Mouse (Mus musculus) midbrain, embryonic 11.5 days (tissue): ENCODE results near the gene Ppm1a. TPM values are rescaled to one million over a fixed set of nuclear protein-coding genes. Genes with fewer than 3 reads are reported as not detected.

ENCODE experiments used
- ATAC-seq: fragments of 200-750 bp; cut with Nextera tagmentation; 2 replicates; pipeline ENCODE4 v1.8.0; 2017; ENCODE audit warnings: moderate TSS enrichment, moderate library complexity; ENCODE audit not compliant: low FRiP score
- DNase-seq: peaks from one replicate; pipeline ENCODE4 v3.0.0; 2015; ENCODE audit warnings: low spot score; ENCODE audit errors: missing footprints
- H3K27ac ChIP-seq: fragments of 300-500 bp; sonication (generic); 2 replicates; pipeline ENCODE4 v1.5.1; 2014; ENCODE audit warnings: low read depth, low read length
- H3K27me3 ChIP-seq: fragments of 300-500 bp; sonication (generic); 2 replicates; pipeline ENCODE4 v1.6.1; 2014; ENCODE audit warnings: mild to moderate bottlenecking, low read length, moderate library complexity, mixed read lengths; ENCODE audit not compliant: control insufficient read depth, insufficient read depth
- H3K36me3 ChIP-seq: fragments of 300-500 bp; sonication (generic); 2 replicates; pipeline ENCODE4 v1.6.1; 2014; ENCODE audit warnings: mild to moderate bottlenecking, low read length, moderate library complexity, mixed read lengths; ENCODE audit not compliant: control insufficient read depth, insufficient read depth
- H3K4me1 ChIP-seq: fragments of 300-500 bp; sonication (generic); 2 replicates; pipeline ENCODE4 v1.6.1; 2014; ENCODE audit warnings: low read length; ENCODE audit not compliant: control insufficient read depth, insufficient read depth
- H3K4me2 ChIP-seq: fragments of 300-500 bp; sonication (generic); 2 replicates; pipeline ENCODE4 v1.6.1; 2014; ENCODE audit warnings: mild to moderate bottlenecking, moderate library complexity
- H3K4me3 ChIP-seq: fragments of 300-500 bp; sonication (generic); 2 replicates; pipeline ENCODE4 v1.5.1; 2014; ENCODE audit warnings: low read depth, low read length
- H3K9ac ChIP-seq: fragments of 300-500 bp; sonication (generic); 2 replicates; pipeline ENCODE4 v1.6.1; 2014; ENCODE audit warnings: low read length
- H3K9me3 ChIP-seq: fragments of 300-500 bp; sonication (generic); 2 replicates; pipeline ENCODE4 v1.6.1; 2016; ENCODE audit warnings: low read length; ENCODE audit not compliant: control insufficient read depth
- WGBS: fragments of 180-500 bp; shearing (Covaris S2); extraction: QIAGEN DNeasy Blood & Tissue Kit; methylation state at CpG from one replicate; pipeline ENCODE4 v1.1.7; 2014; 5-methylcytosine and 5-hydroxymethylcytosine counted together
- polyA plus RNA-seq: library from polyadenylated mRNA; unstranded; fragments of >200 nt; fragmentation: Nextera tagmentation; extraction: Ambion mirVana; gene quantifications from 2 replicates; pipeline ENCODE4 v1.2.1, GENCODE M21; 2014

Ppm1a gene
- polyA plus RNA-seq, 1 experiment from 2014 or later = 77.5 TPM

- Histone ChIP-seq H3K4me1 (no peaks in the 10 kb centered on the region), H3K9me3 (no peaks in the 10 kb centered on the region), H3K27me3 (no peaks in the 10 kb centered on the region), H3K27ac (no peak overlapping the region), H3K36me3 (no peaks in the 10 kb centered on the region), H3K4me3 (no peak overlapping the region), H3K4me2 (no peak overlapping the region), H3K9ac (no peak overlapping the region)
- DNase-seq = peak; percentile 71
- ATAC-seq = no peak
- 85% methylated on average over 5 of the region's 5 CpGs for WGBS
These were observed 29.6 kb upstream of the Ppm1a start for GRCm38 (mm10) chr12:72727611-72728010.

- no peak overlapping the region for H3K4me2 ChIP-seq
- no peak overlapping the region for H3K4me3 ChIP-seq
- H3K9me3 ChIP-seq = no peaks in the 10 kb centered on the region
- no peaks in the 10 kb centered on the region for H3K27me3 ChIP-seq
- ATAC-seq = no peak
- H3K9ac ChIP-seq = no peak overlapping the region
- 26% methylated on average over 2 of the region's 2 CpGs for WGBS
- DNase-seq = no peak
- no peaks in the 10 kb centered on the region for H3K4me1 ChIP-seq
- no peaks in the 10 kb centered on the region for H3K36me3 ChIP-seq
- H3K27ac ChIP-seq = no peak overlapping the region
These were observed 23.1 kb upstream of the Ppm1a start for GRCm38 (mm10) chr12:72734112-72734511.

GRCm38 (mm10) chr12:72741176-72741575 is 16.1 kb upstream of the Ppm1a start:
- no peak for ATAC-seq
- no peak overlapping the region for H3K9ac ChIP-seq
- no peak for DNase-seq
- H3K4me1 ChIP-seq = no peaks in the 10 kb centered on the region
- H3K9me3 ChIP-seq = no peaks in the 10 kb centered on the region
- no peak overlapping the region for H3K27ac ChIP-seq
- WGBS = 80% methylated on average over 6 of the region's 6 CpGs
- H3K27me3 ChIP-seq = no peaks in the 10 kb centered on the region
- no peak overlapping the region for H3K4me3 ChIP-seq
- H3K36me3 ChIP-seq = no peaks in the 10 kb centered on the region
- H3K4me2 ChIP-seq = no peak overlapping the region

- H3K27me3 ChIP-seq = no peaks in the 10 kb centered on the region
- DNase-seq = no peak
- no peak overlapping the region for H3K4me3 ChIP-seq
- 46% methylated on average over 9 of the region's 9 CpGs for WGBS
- no peak for ATAC-seq
- no peak overlapping the region for H3K9ac ChIP-seq
- no peaks in the 10 kb centered on the region for H3K4me1 ChIP-seq
- H3K27ac ChIP-seq = no peak overlapping the region
- H3K4me2 ChIP-seq = no peak overlapping the region
- H3K9me3 ChIP-seq = no peaks in the 10 kb centered on the region
- no peaks in the 10 kb centered on the region for H3K36me3 ChIP-seq
These were observed 12.4 kb upstream of the Ppm1a start for GRCm38 (mm10) chr12:72744803-72745360.

- 54% methylated on average over 14 of the region's 14 CpGs for WGBS
- Histone ChIP-seq H3K9ac (no peak overlapping the region), H3K27me3 (no peaks in the 10 kb centered on the region), H3K4me3 (no peak overlapping the region), H3K4me2 (no peak overlapping the region), H3K36me3 (no peaks in the 10 kb centered on the region), H3K4me1 (no peaks in the 10 kb centered on the region), H3K27ac (no peak overlapping the region), H3K9me3 (no peaks in the 10 kb centered on the region)
- DNase-seq (no peak), ATAC-seq (no peak)
These were observed 11.8 kb upstream of the Ppm1a start for GRCm38 (mm10) chr12:72745486-72745885.

GRCm38 (mm10) chr12:72748341-72748740 is 8.9 kb upstream of the Ppm1a start:
- H3K27ac ChIP-seq = no peak overlapping the region
- no peak for ATAC-seq
- WGBS = 82% methylated on average over 4 of the region's 4 CpGs

GRCm38 (mm10) chr12:72748841-72749240 is 8.4 kb upstream of the Ppm1a start:
- Histone ChIP-seq H3K27ac (no peak overlapping the region), H3K4me1 (no peaks in the 10 kb centered on the region), H3K9me3 (no peaks in the 10 kb centered on the region), H3K36me3 (no peaks in the 10 kb centered on the region), H3K4me2 (no peak overlapping the region), H3K9ac (no peak overlapping the region), H3K27me3 (no peaks in the 10 kb centered on the region), H3K4me3 (no peak overlapping the region)
- DNase-seq (no peak), ATAC-seq (no peak)
- WGBS = 84% methylated on average over 4 of the region's 4 CpGs

More at GRCm38 (mm10) chr12:72748341-72748740, 8.9 kb upstream of the Ppm1a start:
- H3K4me1 ChIP-seq = no peaks in the 10 kb centered on the region
- H3K4me2 ChIP-seq = no peak overlapping the region
- H3K9ac ChIP-seq = no peak overlapping the region
- H3K36me3 ChIP-seq = no peaks in the 10 kb centered on the region
- H3K27me3 ChIP-seq = no peaks in the 10 kb centered on the region
- DNase-seq = no peak
- H3K4me3 ChIP-seq = no peak overlapping the region
- no peaks in the 10 kb centered on the region for H3K9me3 ChIP-seq

GRCm38 (mm10) chr12:72749500-72749899 is 7.8 kb upstream of the Ppm1a start:
- WGBS = 89% methylated on average over 2 of the region's 2 CpGs
- Histone ChIP-seq H3K9ac (no peak overlapping the region), H3K36me3 (no peaks in the 10 kb centered on the region), H3K9me3 (no peaks in the 10 kb centered on the region), H3K4me3 (no peak overlapping the region), H3K27ac (no peak overlapping the region), H3K4me2 (no peak overlapping the region), H3K27me3 (no peaks in the 10 kb centered on the region), H3K4me1 (no peaks in the 10 kb centered on the region)
- ATAC-seq = no peak
- DNase-seq = no peak

GRCm38 (mm10) chr12:72750016-72750415 is 7.2 kb upstream of the Ppm1a start:
- no peak overlapping the region for H3K4me3 ChIP-seq
- no peak overlapping the region for H3K27ac ChIP-seq
- no peaks in the 10 kb centered on the region for H3K9me3 ChIP-seq
- ATAC-seq (no peak), DNase-seq (no peak)
- WGBS = 88% methylated on average over 5 of the region's 5 CpGs
- H3K4me1 ChIP-seq = no peaks in the 10 kb centered on the region
- H3K9ac ChIP-seq = no peak overlapping the region
- no peak overlapping the region for H3K4me2 ChIP-seq
- no peaks in the 10 kb centered on the region for H3K27me3 ChIP-seq
- no peaks in the 10 kb centered on the region for H3K36me3 ChIP-seq
